Mouse (Mus musculus) subcutaneous adipose tissue, adult 2 months (tissue): Measurements from ENCODE around the gene Serpinb2. TPM values are rescaled to one million over a fixed set of nuclear protein-coding genes. Genes with fewer than 3 reads are reported as not detected.

Experiments
- polyA plus RNA-seq: library from polyadenylated mRNA; depleted of rRNA; stranded (reverse); fragments of >200 nt; gene quantifications from 2 replicates; pipeline ENCODE4 v1.2.3, GENCODE M21; 2012; ENCODE audit warnings: low replicate concordance; rRNA removed

Gene Serpinb2
- 0.21 and 1.3 TPM in 2 replicates for polyA plus RNA-seq

GRCm38 (mm10) chr1:107511252-107511651, at the start of gene Serpinb2:
Gene Serpinb2 (plus strand): TSS chr1:107511423.

Other genes with a start within 250 kb of the Serpinb2 start
- gene Serpinb3b, start 233.1 kb upstream of the Serpinb2 start, polyA plus RNA-seq, result not detected in 2 replicates
- not detected in 2 replicates for gene Serpinb3c, start 233.1 kb upstream of the Serpinb2 start, polyA plus RNA-seq
- 1.4 TPM in 1 of 2 replicates, not detected in the other for gene Serpinb11, start 150.2 kb upstream of the Serpinb2 start, polyA plus RNA-seq
- 0.08 TPM in 1 of 2 replicates, not detected in the other for gene Serpinb7, start 111.8 kb upstream of the Serpinb2 start, polyA plus RNA-seq
- gene Serpinb8, start 78.6 kb downstream of the Serpinb2 start, polyA plus RNA-seq, result 3.9 and 6.3 TPM in 2 replicates